Mouse (Mus musculus): ENCODE results near the gene Zfp644.
A peak's percentile ranks its signal among the peaks of the same experiment; 100 is the strongest.

Gene Zfp644

GRCm38 (mm10) chr5:106594388-106594787 lies 102.7 kb downstream of the Zfp644 start:
- no peak for DNase-seq (ENCODE audit: low spot score)

- DNase-seq (ENCODE audit: low spot score): no peak
Measured at GRCm38 (mm10) chr5:106590686-106591085, 106.4 kb downstream of the Zfp644 start.

DNA sequence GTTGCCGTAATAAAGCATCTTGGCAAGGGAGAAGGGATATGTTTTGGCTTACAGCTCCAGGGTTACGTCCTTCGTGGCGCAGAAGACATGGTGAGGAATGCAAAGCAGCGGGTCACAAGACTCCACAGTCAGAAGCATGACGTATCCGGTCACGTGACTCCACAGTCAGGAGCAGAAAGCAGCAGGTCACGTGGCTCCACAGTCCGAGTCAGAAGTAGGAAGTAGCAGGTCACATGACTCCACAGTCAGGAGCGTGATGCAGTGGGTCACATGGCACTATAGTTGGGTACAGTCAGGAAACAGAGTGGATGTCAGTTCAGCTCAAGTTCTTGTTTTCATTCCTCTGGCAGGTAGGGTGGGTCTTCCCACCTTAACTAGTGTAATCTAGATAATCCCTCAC lies 107.4 kb downstream of the Zfp644 start:
- DNase-seq (ENCODE audit: low spot score): peak; percentile 66

DNA sequence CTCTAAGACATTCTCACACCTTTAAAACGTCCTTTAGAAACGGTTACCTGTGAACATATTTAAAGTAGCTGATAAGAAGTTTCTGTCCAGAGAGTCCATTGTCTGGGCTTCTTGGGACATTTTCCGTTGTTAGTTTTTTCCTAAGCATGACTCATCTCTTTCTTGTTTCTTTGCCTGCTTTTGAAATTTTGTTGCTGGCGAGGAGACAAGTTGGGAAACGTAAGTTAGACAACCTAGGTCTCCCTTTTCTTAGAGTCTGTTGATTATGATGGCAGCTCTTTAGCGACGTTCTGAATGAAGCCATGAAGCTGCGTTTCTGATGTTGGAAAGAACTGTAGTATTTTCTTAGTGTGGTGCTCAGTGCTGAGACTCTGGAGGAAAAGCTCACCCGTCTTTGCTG lies 108.1 kb downstream of the Zfp644 start:
- no peak for DNase-seq (ENCODE audit: low spot score)

DNA sequence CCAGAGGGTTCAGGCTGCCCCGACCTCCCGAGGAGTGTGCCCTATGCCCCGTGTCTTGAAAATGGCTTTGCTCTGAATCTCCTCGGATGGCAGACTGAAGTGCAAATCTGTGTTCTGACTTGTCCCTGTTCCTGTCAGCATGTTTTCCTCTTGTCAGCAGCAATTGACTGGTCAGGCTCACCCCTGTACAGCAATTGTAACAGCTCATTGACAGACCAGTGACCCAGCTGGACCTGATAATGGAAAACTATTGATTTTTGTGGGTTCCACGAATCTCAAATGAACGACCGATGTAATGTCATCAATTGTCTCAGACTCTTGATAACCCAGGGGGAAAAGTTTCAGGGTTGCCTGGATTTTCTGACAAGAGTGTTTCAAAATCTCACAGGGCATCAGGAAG lies 116.1 kb downstream of the Zfp644 start:
- no peak for DNase-seq (ENCODE audit: low spot score)

DNA sequence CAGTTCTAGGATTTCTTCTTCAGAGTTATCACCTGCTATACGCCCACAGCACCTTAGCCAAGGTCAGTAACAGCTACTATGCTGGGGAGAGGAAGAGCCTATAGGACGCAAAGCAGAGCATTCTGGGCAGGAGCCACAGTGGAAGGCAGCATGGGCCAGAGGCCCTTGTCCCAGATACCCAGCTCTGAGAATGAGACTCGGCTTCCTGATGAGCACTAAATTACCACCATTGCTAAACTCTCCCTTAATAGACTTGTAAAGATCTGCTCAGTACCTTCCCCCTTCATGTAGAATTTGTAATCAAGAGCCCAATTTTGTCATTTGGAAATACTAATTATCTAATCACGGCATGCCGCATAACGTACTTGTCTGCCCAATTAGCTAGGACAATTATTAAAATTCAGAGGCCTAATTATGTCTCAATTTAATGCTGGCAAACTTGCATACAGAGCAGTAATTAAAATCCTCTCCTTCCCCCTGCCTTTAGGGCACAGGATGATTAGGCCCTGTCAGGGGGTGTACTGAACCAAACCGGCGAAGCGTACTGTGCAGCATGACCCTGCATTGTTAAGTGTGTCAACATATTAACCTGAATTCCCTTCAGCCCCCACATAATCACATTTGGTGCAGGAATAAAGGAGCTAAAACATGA lies 119.7 kb downstream of the Zfp644 start:
- no peak for DNase-seq (ENCODE audit: low spot score)

DNA sequence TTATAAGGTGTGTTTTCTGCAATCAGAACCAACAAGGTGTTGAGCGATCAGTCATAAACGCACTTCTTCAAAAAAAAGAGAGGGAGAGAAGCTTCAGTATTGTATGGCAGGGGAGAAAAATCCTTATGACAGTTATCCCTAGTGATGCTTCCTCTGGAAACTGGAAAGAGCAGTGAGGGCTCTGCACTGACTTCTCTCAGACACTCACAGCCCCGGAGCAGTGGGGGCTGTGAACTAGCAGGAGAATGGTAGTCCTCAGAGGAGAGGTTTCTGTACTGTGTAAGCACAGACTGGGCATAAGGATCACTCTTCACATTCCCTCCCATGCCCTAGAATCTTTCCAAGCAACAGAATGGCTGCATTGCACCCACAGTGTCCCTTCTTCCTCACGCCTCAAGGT lies 122.0 kb downstream of the Zfp644 start:
- DNase-seq (ENCODE audit: low spot score): no peak

DNA sequence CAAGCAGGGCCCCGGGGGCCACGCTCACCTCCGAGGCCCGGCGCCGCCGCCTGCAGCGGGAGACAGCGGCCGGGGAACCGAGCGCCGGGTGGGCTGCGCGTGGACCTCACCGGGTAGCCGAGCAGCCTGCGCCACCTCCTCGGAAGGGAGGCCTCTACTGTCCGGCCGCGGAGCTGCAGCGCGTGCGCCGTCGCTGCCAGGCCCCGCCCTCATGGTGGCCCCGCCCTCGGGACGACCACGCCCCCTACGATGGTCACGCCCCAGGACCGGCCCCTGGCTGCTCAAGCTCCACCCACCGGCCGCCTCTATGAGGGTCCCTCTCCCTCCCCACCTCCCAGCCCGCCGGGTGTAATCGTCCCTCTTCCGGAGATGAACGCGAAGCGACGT lies 122.5 kb downstream of the Zfp644 start:
- peak; percentile 91 for DNase-seq (ENCODE audit: low spot score)

GRCm38 (mm10) chr5:106573742-106574559 lies 123.1 kb downstream of the Zfp644 start:
- peak; percentile 49 for DNase-seq (ENCODE audit: low spot score)
